Mouse (Mus musculus) heart, embryonic 10.5 days (tissue): Measurements from ENCODE around the gene Gm20388. TPM values are rescaled to one million over a fixed set of nuclear protein-coding genes. Genes with fewer than 3 reads are reported as not detected.

Experiments used
- DNase-seq: peaks from one replicate; pipeline ENCODE4 v3.0.0-alpha.2; 2017; ENCODE audit warnings: low spot score
- H3K27ac ChIP-seq: fragments of 300-500 bp; sonication (generic); 2 replicates; pipeline ENCODE4 v1.5.1; 2016; ENCODE audit warnings: mild to moderate bottlenecking
- H3K27me3 ChIP-seq: fragments of 300-500 bp; sonication (generic); 2 replicates; pipeline ENCODE4 v1.6.1; 2016; ENCODE audit warnings: mild to moderate bottlenecking; ENCODE audit not compliant: poor library complexity, insufficient read depth, severe bottlenecking
- H3K36me3 ChIP-seq: fragments of 300-500 bp; sonication (generic); 2 replicates; pipeline ENCODE4 v1.6.1; 2016; ENCODE audit warnings: mild to moderate bottlenecking, moderate library complexity
- H3K4me1 ChIP-seq: fragments of 300-500 bp; sonication (generic); 2 replicates; pipeline ENCODE4 v1.6.1; 2016; ENCODE audit warnings: mild to moderate bottlenecking
- H3K4me3 ChIP-seq: fragments of 300-500 bp; sonication (generic); 2 replicates; pipeline ENCODE4 v1.5.1; 2016; ENCODE audit warnings: mild to moderate bottlenecking, moderate library complexity
- H3K9me3 ChIP-seq: fragments of 300-500 bp; sonication (generic); 2 replicates; pipeline ENCODE4 v1.6.1; 2016; ENCODE audit warnings: mild to moderate bottlenecking, moderate library complexity
- WGBS: fragments of 180-500 bp; shearing (Covaris S2); methylation state at CpG from one replicate; pipeline ENCODE4 v1.1.7; 2016; 5-methylcytosine and 5-hydroxymethylcytosine counted together
- polyA plus RNA-seq: library from polyadenylated mRNA; unstranded; fragments of >200 nt; fragmentation: Nextera tagmentation; extraction: Ambion mirVana; gene quantifications from 2 replicates; pipeline ENCODE4 v1.2.1, GENCODE M21; 2016

The Gm20388 gene
- polyA plus RNA-seq, 1 experiment from 2014 or later: 4.5 TPM

GRCm38 (mm10) chr8:121602860-121603259 lies 1692.2 kb downstream of the Gm20388 start:
- H3K4me3 ChIP-seq: no peak overlapping the region
- no peaks in the 10 kb centered on the region for H3K9me3 ChIP-seq
- H3K36me3 ChIP-seq: peaks cover 89% of the 10 kb centered on the region
- no peaks in the 10 kb centered on the region for H3K4me1 ChIP-seq
- 28% methylated on average over 3 of the region's 3 CpGs for WGBS
- H3K27ac ChIP-seq: no peak overlapping the region
- no peak for DNase-seq
- no peaks in the 10 kb centered on the region for H3K27me3 ChIP-seq

DNA sequence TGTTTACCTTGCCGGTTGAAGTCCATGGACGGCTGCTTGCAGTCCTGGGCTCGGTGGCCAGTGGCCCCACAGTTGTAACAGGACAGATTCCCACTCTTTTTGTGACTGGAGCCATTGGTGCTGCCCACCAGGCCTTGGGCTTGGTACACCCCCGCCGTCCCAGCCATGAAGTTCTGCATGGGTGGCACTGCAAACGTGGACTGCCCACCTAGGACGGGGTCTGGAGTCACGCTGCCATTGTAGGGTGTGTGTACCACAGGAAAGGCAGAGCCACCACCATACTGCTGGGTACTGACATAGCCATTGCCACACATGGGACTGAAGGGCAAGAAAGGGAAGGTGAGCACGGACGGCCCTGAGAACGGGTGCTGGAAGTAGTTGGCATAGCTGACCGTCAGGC lies 1693.2 kb downstream of the Gm20388 start:
- H3K4me1 ChIP-seq: no peaks in the 10 kb centered on the region
- H3K27ac ChIP-seq: no peak overlapping the region
- H3K9me3 ChIP-seq: no peaks in the 10 kb centered on the region
- H3K27me3 ChIP-seq: no peaks in the 10 kb centered on the region
- H3K36me3 ChIP-seq: peaks cover 92% of the 10 kb centered on the region
- DNase-seq: no peak
- no peak overlapping the region for H3K4me3 ChIP-seq
- WGBS: 92% methylated on average over 12 of the region's 12 CpGs

DNA sequence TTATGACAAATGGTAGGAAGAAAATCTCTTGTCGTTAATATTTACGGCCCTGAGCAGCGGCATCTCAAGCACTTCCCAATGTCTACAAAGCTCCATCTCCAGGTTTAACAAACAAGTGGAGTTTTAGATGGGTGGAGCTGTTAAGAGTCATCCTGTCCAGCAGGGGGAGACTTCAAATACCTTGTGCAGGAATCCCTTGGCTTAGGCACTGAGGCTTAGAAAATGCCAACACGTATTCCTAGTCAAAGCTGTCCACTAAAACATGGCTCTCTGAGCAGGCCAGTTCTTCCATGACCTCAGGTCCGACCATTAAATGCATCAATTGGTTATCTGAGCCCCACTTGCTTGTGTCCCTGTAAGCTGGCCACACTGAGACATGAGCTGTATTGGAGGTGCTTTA lies 1697.0 kb downstream of the Gm20388 start:
- Histone ChIP-seq H3K4me1 (no peaks in the 10 kb centered on the region), H3K27me3 (no peaks in the 10 kb centered on the region), H3K4me3 (no peak overlapping the region), H3K36me3 (peaks cover 85% of the 10 kb centered on the region), H3K9me3 (no peaks in the 10 kb centered on the region), H3K27ac (no peak overlapping the region)
- no peak for DNase-seq
- 89% methylated on average over 5 of the region's 5 CpGs for WGBS

- Histone ChIP-seq H3K36me3 (peaks cover 73% of the 10 kb centered on the region), H3K27me3 (no peaks in the 10 kb centered on the region), H3K9me3 (no peaks in the 10 kb centered on the region), H3K27ac (no peak overlapping the region), H3K4me3 (no peak overlapping the region), H3K4me1 (peaks cover 11% of the 10 kb centered on the region)
- 81% methylated on average over 15 of the region's 15 CpGs for WGBS
- no peak for DNase-seq
Observed at GRCm38 (mm10) chr8:121609251-121609650, 1698.6 kb downstream of the Gm20388 start.

DNA sequence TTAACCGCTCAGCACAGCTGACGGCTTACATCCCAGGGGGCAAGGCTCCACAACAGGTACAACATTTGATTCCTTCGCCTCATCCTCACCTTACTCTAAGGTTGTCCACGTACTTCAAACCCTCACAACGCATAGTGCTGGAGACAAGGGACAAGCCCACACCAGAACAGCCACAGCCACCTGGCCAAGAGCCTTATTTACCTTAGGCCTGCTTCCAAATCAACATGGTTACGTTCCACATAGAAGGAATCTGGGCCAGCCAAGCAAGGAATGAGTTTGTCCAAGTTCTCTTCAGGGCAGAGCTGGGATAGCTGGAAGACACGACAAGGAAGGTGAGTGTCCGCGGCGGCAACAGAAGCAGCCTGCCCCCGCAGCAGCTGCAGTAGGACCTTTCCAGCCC lies 1699.3 kb downstream of the Gm20388 start:
- peaks cover 11% of the 10 kb centered on the region for H3K4me1 ChIP-seq
- H3K9me3 ChIP-seq: no peaks in the 10 kb centered on the region
- no peaks in the 10 kb centered on the region for H3K27me3 ChIP-seq
- H3K4me3 ChIP-seq: no peak overlapping the region
- WGBS: 84% methylated on average over 11 of the region's 11 CpGs
- DNase-seq: no peak
- peaks cover 66% of the 10 kb centered on the region for H3K36me3 ChIP-seq
- H3K27ac ChIP-seq: no peak overlapping the region

DNA sequence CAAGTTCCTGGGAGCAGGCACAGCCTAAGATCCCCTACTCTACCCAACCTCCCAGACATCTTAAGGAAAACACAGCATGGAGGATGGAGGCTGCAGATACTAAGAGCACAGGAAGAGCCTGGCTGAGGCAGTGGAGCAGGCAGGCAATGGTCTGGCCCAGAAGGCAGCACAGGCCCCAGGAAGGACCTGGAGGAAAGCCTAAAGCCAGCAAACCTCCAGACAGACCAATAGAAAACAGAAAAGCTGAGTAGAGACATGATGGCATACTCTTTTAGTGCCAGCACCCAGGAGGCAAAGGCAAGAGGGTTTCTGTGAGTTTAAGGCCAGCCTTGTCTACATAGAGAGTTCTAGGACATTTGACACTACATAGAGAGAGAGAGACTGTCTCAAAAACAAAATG lies 1702.8 kb downstream of the Gm20388 start:
- no peak for DNase-seq
- H3K4me3 ChIP-seq: no peak overlapping the region
- H3K27me3 ChIP-seq: no peaks in the 10 kb centered on the region
- peaks cover 24% of the 10 kb centered on the region for H3K4me1 ChIP-seq
- H3K36me3 ChIP-seq: peaks cover 65% of the 10 kb centered on the region
- H3K9me3 ChIP-seq: no peaks in the 10 kb centered on the region
- H3K27ac ChIP-seq: 0 out of 2 replicates have a peak overlapping the region, but pooled peaks have one; percentile 36

DNA sequence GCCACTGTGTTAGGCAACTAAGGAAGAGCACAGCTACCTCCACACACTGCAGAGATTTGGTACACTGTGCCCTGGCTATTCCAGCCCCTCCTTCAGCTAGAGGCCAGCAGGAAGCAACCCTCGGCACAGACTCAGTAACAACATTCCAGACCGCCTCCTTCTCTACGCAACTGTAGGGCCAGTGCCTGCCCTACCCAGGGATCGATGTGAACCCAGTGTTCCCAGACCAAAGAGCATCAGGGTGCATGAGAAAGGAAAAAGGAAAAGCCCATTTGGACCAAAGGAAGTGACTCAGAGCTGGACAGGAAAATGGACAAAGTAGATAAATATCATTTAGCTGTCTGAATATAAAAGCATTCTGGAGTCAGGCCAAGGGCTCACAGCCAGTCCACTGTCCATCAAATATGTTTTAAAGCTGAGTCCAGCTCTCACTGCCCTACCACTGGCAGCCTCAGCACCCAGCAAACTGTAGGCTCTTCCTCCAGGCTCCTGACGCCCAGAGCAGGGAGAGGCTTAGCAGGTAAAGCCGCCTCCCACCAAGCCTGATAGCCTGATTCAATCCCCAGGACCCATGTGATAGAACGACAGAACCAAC lies 1708.9 kb downstream of the Gm20388 start:
- H3K27ac ChIP-seq: 0 out of 2 replicates have a peak overlapping the region, but pooled peaks have one; percentile 57
- no peaks in the 10 kb centered on the region for H3K27me3 ChIP-seq
- no peak overlapping the region for H3K4me3 ChIP-seq
- peaks cover 42% of the 10 kb centered on the region for H3K4me1 ChIP-seq
- peaks cover 33% of the 10 kb centered on the region for H3K36me3 ChIP-seq
- 39% methylated on average over 7 of the region's 7 CpGs for WGBS
- DNase-seq: no peak
- no peaks in the 10 kb centered on the region for H3K9me3 ChIP-seq

GRCm38 (mm10) chr8:121620801-121621516 lies 1710.3 kb downstream of the Gm20388 start:
- H3K4me3 ChIP-seq: no peak overlapping the region
- peaks cover 23% of the 10 kb centered on the region for H3K36me3 ChIP-seq
- H3K4me1 ChIP-seq: peaks cover 56% of the 10 kb centered on the region
- no peak for DNase-seq
- no peaks in the 10 kb centered on the region for H3K9me3 ChIP-seq
- H3K27ac ChIP-seq: peak overlapping the region; percentile 38; the same call in 1 of the 2 replicates
- no peaks in the 10 kb centered on the region for H3K27me3 ChIP-seq
- WGBS: 78% methylated on average over 12 of the region's 12 CpGs

GRCm38 (mm10) chr8:121621879-121622278 lies 1711.2 kb downstream of the Gm20388 start:
- Histone ChIP-seq H3K4me3 (no peak overlapping the region), H3K36me3 (peaks cover 17% of the 10 kb centered on the region), H3K4me1 (peaks cover 64% of the 10 kb centered on the region), H3K9me3 (no peaks in the 10 kb centered on the region), H3K27ac (no peak overlapping the region), H3K27me3 (no peaks in the 10 kb centered on the region)
- 65% methylated on average over 1 of the region's 1 CpGs for WGBS
- DNase-seq: no peak

- Histone ChIP-seq H3K27me3 (no peaks in the 10 kb centered on the region), H3K4me1 (peaks cover 63% of the 10 kb centered on the region), H3K36me3 (peaks cover 16% of the 10 kb centered on the region), H3K27ac (no peak overlapping the region), H3K4me3 (no peak overlapping the region), H3K9me3 (no peaks in the 10 kb centered on the region)
- no peak for DNase-seq
- WGBS: 91% methylated on average over 8 of the region's 8 CpGs
Observed at GRCm38 (mm10) chr8:121623043-121623442, 1712.4 kb downstream of the Gm20388 start.

- 0 out of 2 replicates have a peak overlapping the region, but pooled peaks have one; percentile 13 for H3K27ac ChIP-seq
- no peaks in the 10 kb centered on the region for H3K9me3 ChIP-seq
- 59% methylated on average over 4 of the region's 4 CpGs for WGBS
- peaks cover 62% of the 10 kb centered on the region for H3K4me1 ChIP-seq
- peaks cover 20% of the 10 kb centered on the region for H3K36me3 ChIP-seq
- no peak overlapping the region for H3K4me3 ChIP-seq
- DNase-seq: no peak
- H3K27me3 ChIP-seq: no peaks in the 10 kb centered on the region
Observed at GRCm38 (mm10) chr8:121628681-121629080, 1718.0 kb downstream of the Gm20388 start.

DNA sequence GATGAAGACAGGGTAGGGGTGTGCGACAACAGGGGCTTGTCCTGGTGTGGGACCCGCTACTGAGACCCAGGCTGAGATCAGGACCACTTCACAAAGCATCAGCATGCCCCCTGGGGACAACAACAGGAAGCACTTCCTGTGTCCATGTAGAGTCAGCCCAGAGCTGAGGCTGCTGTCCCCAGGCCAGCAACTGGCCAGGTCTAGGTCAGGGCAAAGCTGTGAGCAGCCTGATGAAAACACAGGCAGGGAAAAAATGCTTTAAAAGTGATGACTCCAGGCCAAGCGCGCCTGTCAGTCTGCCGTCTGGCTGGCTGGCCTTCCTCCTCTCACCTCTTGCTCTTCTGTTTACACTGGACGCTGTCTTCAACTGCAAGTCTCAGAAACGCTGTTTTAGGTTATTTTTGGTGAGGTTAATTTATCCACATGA lies 1721.0 kb downstream of the Gm20388 start:
- WGBS: 54% methylated on average over 7 of the region's 7 CpGs
- Histone ChIP-seq H3K4me3 (no peak overlapping the region), H3K27ac (peak overlapping the region; percentile 12), H3K36me3 (peaks cover 27% of the 10 kb centered on the region), H3K9me3 (no peaks in the 10 kb centered on the region), H3K4me1 (peaks cover 61% of the 10 kb centered on the region), H3K27me3 (no peaks in the 10 kb centered on the region)
- no peak for DNase-seq

DNA sequence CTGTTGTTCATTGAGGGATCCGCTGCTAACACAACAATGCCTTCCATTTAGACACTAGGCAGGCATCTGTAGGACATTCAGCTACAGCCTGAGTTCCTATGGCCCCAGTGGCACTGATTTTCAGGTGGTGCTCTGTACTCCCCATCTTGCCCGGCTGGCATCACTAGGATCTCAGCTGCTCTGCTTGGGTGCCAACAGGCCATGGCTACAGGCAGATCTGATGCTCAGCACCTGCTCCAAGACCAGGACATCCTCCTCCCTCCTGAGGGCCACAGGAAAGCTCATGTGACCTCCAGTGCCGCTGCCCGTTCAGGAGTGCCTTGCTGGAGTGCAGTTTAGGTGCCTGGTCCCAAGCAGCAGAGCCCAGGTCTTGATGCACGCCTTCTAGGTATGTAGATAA lies 1721.8 kb downstream of the Gm20388 start:
- H3K9me3 ChIP-seq: no peaks in the 10 kb centered on the region
- H3K27me3 ChIP-seq: no peaks in the 10 kb centered on the region
- peak overlapping the region; percentile 12 for H3K27ac ChIP-seq
- peaks cover 21% of the 10 kb centered on the region for H3K36me3 ChIP-seq
- no peak overlapping the region for H3K4me3 ChIP-seq
- H3K4me1 ChIP-seq: peaks cover 61% of the 10 kb centered on the region
- 60% methylated on average over 5 of the region's 5 CpGs for WGBS
- no peak for DNase-seq
